Mouse (Mus musculus) kidney, postnatal 0 days (tissue): ENCODE data around the gene Gm3594. TPM values are rescaled to one million over a fixed set of nuclear protein-coding genes. Genes with fewer than 3 reads are reported as not detected.
"Not testable (repeated sequence)": the region's sequence is repeated elsewhere in the genome, so short reads cannot be mapped to it uniquely, and the experiment has no call there.

ENCODE experiments used
- ATAC-seq: fragments of 200-750 bp; cut with Nextera tagmentation; replicated peaks from 2 replicates; pipeline ENCODE4 v1.8.0; 2017; ENCODE audit warnings: low read depth, moderate number of reproducible peaks, moderate TSS enrichment, moderate library complexity; ENCODE audit not compliant: low FRiP score
- DNase-seq: peaks from one replicate; pipeline ENCODE4 v3.0.0-alpha.2; 2016; ENCODE audit warnings: low spot score
- H3K27ac ChIP-seq: fragments of 300-500 bp; sonication (generic); 2 replicates; pipeline ENCODE4 v1.5.1; 2014; ENCODE audit warnings: mild to moderate bottlenecking
- H3K27me3 ChIP-seq: fragments of 300-500 bp; sonication (generic); 2 replicates; pipeline ENCODE4 v1.6.1; 2014; ENCODE audit warnings: low read length, mixed read lengths; ENCODE audit not compliant: insufficient read depth
- H3K36me3 ChIP-seq: fragments of 300-500 bp; sonication (generic); 2 replicates; pipeline ENCODE4 v1.6.1; 2014; ENCODE audit warnings: low read length, mixed read lengths; ENCODE audit not compliant: insufficient read depth
- H3K4me1 ChIP-seq: fragments of 300-500 bp; sonication (generic); replicated peaks from 2 replicates; pipeline ENCODE4 v1.6.1; 2014; ENCODE audit warnings: antibody characterized with exemption, low read length, mixed read lengths; ENCODE audit not compliant: insufficient read depth
- H3K4me2 ChIP-seq: fragments of 300-500 bp; sonication (generic); 2 replicates; pipeline ENCODE4 v1.6.1; 2014; ENCODE audit warnings: mild to moderate bottlenecking, low read length, moderate library complexity, mixed read lengths
- H3K4me3 ChIP-seq: fragments of 300-500 bp; sonication (generic); replicated peaks from 2 replicates; pipeline ENCODE4 v1.5.1; 2014; ENCODE audit warnings: low read depth, low read length
- H3K9ac ChIP-seq: fragments of 300-500 bp; sonication (generic); 2 replicates; pipeline ENCODE4 v1.6.1; 2014; ENCODE audit warnings: low read depth, low read length
- H3K9me3 ChIP-seq: fragments of 300-500 bp; sonication (generic); replicated peaks from 2 replicates; pipeline ENCODE4 v1.6.1; 2016; ENCODE audit warnings: low read length, inconsistent platforms, mixed read lengths
- WGBS: fragments of 180-500 bp; shearing (Covaris S2); extraction: QIAGEN DNeasy Blood & Tissue Kit; methylation state at CpG from one replicate; pipeline ENCODE4 v1.1.7; 2014; 5-methylcytosine and 5-hydroxymethylcytosine counted together
- polyA plus RNA-seq: library from polyadenylated mRNA; unstranded; fragments of >200 nt; fragmentation: Nextera tagmentation; extraction: Ambion mirVana; gene quantifications from 2 replicates; pipeline ENCODE4 v1.2.1, GENCODE M21; 2015

The Gm3594 gene
- not detected in 2 replicates for polyA plus RNA-seq

DNA sequence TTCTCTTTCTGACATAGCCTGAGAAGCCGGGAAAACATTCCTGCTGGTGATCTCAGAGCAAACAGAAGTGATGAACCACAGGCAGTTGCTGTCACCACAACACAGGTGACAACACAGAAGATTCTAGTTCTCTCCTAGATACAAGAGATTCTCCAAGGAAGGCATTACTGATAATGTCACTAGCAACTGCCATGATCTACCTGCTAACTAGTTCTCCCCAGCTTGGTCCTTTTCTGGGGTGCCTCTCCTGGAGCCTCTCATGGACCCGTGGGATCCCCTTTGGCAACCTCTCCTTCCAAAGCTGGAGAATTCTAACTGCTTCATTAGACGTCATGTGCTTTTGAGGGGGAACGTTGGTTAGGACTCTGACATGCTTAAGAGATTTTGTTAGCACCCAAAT is at the start of gene Gm3594:
Gene Gm3594 (minus strand): TSS at position 101 of the 400 bp plus-strand sequence.
- not testable (repeated sequence) for H3K4me2 ChIP-seq, DNase-seq, H3K27ac ChIP-seq, H3K27me3 ChIP-seq, H3K9me3 ChIP-seq, H3K36me3 ChIP-seq, H3K4me3 ChIP-seq, ATAC-seq, H3K4me1 ChIP-seq, H3K9ac ChIP-seq
- no CpG with 5 or more reads among the region's 4 CpGs for WGBS

DNA sequence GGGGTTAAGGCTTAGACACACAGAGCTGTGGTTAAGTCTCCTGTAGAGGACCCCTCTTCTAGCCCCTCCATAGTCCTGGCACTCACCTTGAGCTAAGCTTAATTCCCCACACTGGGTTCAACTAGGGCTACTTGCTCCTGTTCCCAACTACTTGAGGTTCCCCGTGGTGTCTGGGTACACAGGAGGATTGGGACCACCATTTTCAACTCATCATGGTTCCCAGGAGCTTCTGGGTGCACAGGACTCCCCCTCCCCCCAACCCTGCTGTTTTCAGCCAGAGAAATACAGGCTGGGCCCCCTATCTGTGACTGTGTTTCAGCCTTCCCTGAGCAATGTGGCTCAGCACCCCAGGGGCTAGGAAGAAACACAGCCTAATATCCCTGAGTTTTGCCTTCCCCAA is 41.9 kb upstream of the Gm3594 start:
- ATAC-seq, result not testable (repeated sequence)

DNA sequence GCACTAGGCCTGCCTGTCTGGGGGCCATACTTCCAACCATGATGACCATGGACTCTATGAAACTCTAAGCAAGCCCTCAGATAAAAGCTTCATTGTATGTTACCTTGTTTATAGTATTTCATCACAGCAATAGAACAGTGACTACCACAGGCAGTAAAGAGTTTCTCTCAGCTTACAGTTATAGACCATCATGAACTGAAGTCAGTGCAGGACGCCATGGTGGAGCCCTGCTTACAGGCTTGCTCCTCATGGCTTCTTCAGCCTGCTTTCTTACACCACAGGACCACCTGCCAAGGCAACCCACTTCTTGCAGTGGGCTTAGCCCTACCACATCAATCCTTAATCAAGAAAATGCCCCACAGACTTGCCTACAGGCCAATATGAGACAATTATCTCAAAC is 41.1 kb upstream of the Gm3594 start:
- H3K27me3 ChIP-seq, H3K4me2 ChIP-seq, H3K27ac ChIP-seq, DNase-seq, H3K4me1 ChIP-seq, H3K9me3 ChIP-seq, H3K36me3 ChIP-seq, ATAC-seq, H3K4me3 ChIP-seq, H3K9ac ChIP-seq: not testable (repeated sequence)
- no CpG with 5 or more reads among the region's 1 CpGs for WGBS

More for the DNA sequence above, 41.9 kb upstream of the Gm3594 start:
- H3K9ac ChIP-seq, H3K4me3 ChIP-seq, H3K36me3 ChIP-seq, H3K4me1 ChIP-seq, DNase-seq, H3K27ac ChIP-seq, H3K9me3 ChIP-seq, H3K27me3 ChIP-seq, H3K4me2 ChIP-seq: not testable (repeated sequence)
- 47% methylated on average over 1 of the region's 1 CpGs for WGBS

DNA sequence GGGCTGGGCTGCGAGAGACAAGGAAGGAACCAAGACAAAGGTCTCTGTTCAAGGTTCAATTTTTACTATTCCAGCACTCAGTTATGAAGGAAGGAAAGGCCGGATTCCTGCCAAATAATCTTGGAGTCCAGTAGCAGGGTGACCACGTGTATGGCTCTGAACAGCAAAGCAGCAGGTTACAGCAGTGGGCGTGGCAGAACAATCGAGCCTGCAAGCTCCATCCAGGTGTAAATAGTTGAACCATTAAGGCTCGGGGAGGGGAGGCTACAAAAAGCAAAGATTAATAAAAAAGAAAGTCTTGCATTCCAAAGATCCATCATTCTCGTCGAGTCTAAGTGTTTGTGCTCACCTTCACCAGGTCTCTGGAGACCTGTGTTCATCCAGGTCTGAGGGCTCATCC is 37.7 kb upstream of the Gm3594 start:
- H3K9ac ChIP-seq, H3K4me2 ChIP-seq, H3K36me3 ChIP-seq, H3K27me3 ChIP-seq, ATAC-seq, H3K27ac ChIP-seq, H3K4me1 ChIP-seq, DNase-seq, H3K4me3 ChIP-seq, H3K9me3 ChIP-seq: not testable (repeated sequence)
- 76% methylated on average over 7 of the region's 8 CpGs for WGBS

DNA sequence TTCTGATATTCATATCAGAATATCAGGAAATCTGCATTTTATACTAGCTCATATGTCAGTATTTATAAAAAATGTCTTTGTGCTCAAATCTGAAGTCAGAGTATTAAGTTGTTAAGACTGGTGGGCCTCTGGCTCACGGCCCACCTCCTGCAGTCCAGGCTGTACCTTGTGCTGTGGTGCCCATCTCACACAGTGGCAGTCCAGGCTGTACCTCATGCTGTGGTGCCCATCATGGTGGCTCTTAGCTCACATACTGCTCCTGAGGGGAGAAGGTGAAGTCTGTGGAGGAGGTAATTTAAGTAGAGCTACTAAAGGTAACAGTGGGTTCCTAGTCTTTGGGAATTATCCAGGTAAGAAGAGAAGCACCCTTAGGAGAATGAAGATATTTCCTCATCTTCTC is 27.4 kb upstream of the Gm3594 start:
- not testable (repeated sequence) for H3K27ac ChIP-seq, H3K9me3 ChIP-seq, ATAC-seq, H3K4me3 ChIP-seq, H3K4me1 ChIP-seq, DNase-seq, H3K4me2 ChIP-seq, H3K9ac ChIP-seq, H3K27me3 ChIP-seq, H3K36me3 ChIP-seq
- 77% methylated on average over 1 of the region's 1 CpGs for WGBS

DNA sequence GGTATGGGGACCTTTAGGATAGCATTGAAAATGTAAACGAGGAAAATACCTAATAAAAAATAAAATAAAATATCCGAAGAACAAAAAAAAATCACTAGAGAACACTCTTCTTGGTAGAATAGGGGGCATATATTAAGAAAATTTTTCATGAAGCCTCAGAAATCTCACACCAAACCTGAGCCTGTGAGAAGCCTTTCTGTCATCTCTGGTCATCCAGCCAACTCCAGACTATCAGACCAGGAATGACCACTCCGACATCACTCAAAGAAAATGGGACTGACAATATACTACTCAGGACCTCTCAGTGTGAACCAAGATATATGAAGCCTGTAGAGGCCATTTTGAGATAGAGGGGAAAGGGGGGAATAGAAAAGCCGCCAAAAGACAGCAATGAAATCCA is 3.6 kb downstream of the Gm3594 start:
- not testable (repeated sequence) for H3K4me3 ChIP-seq, H3K4me2 ChIP-seq, H3K9ac ChIP-seq, H3K9me3 ChIP-seq, H3K27ac ChIP-seq, DNase-seq, H3K36me3 ChIP-seq, H3K4me1 ChIP-seq, H3K27me3 ChIP-seq, ATAC-seq
- 67% methylated on average over 2 of the region's 4 CpGs for WGBS

DNA sequence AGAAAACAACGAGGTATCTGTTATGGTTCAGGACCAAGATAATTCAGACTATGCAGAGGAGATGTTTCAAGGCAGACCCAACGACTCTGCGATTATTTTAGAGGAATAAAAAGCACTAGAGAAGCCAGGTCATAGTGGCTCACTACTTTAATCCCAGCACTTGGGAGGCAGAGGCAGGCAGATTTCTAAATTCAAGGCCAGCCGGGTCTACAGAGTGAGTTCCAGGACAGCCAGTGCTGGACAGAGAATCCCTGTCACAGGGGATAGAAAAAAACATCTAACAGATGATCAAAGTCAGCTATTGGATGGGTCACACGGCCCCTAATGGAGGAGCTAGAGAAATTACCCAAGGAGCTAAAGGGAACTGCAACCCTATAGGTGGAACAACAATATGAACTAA is 4.2 kb downstream of the Gm3594 start:
- not testable (repeated sequence) for DNase-seq, H3K9ac ChIP-seq, H3K4me1 ChIP-seq, H3K36me3 ChIP-seq, H3K9me3 ChIP-seq, H3K4me3 ChIP-seq, H3K4me2 ChIP-seq, H3K27me3 ChIP-seq, H3K27ac ChIP-seq, ATAC-seq
- 42% methylated on average over 1 of the region's 5 CpGs for WGBS

DNA sequence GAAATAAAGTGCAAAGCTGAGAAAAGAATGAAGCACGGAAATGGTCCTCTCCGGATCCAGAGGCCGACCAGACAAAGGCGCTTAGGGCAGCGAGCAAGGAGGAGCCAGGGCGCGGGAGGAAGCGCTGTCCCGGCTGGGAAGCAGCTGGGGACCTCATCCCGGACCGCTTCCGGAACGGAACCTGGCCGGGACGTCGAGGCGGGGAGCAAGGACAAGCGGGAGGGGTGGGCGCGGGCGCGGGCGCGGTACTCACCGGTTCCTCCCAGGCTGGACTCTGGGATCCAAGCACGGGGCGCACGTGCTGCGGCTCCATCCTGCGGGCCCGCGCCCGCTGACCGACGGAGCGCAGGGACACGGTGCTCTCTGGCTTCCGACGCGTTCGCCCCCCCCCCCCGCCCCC is 17.6 kb downstream of the Gm3594 start:
- H3K9me3 ChIP-seq, H3K27me3 ChIP-seq, H3K4me2 ChIP-seq, H3K36me3 ChIP-seq, H3K27ac ChIP-seq, H3K4me1 ChIP-seq, ATAC-seq, H3K9ac ChIP-seq, H3K4me3 ChIP-seq, DNase-seq: not testable (repeated sequence)
- 11% methylated on average over 6 of the region's 42 CpGs for WGBS

DNA sequence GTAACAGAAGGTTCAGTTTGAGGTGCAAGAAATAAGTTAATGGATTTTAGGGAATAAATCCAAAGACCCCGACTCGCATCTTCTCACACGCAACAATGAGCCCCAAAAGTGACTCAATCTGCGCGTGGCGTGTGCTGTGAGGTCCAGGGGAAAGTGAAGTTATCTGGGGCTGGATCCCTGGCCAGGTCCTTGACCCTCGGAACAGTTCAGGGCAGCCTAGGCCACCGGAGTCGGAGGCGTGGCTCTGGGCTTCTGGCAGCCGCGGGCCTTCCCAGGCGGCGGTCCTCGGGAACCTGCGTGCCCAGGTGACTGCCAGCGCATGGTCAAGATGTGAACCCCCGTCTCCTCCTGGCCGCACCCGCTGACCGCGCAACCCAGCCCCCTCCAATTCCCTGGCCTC is 18.1 kb downstream of the Gm3594 start:
- WGBS, result 19% methylated on average over 15 of the region's 22 CpGs
- not testable (repeated sequence) for H3K27ac ChIP-seq, H3K36me3 ChIP-seq, H3K27me3 ChIP-seq, DNase-seq, H3K9me3 ChIP-seq, H3K9ac ChIP-seq, H3K4me2 ChIP-seq, H3K4me1 ChIP-seq, H3K4me3 ChIP-seq, ATAC-seq

DNA sequence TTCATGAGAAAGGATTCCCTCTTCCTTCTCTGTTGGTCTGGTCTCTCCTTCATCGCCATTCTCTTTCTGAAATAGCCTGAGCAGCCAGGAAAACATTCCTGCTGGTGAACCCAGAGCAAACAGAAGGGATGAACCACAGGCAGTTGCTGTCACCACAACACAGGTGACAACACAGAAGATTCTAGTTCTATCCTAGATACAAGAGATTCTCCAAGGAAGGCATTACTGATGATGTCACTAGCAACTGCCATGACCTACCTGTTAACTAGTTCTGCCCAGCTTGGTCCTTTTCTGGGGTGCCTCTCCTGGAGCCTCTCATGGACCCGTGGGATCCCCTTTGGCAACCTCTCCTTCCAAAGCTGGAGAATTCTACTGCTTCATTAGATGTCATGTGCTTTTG is 32.0 kb downstream of the Gm3594 start, which contains the start of gene Gm3591:
Gene Gm3591 (minus strand): TSS at position 101 of the 400 bp plus-strand sequence.
- not testable (repeated sequence) for H3K4me1 ChIP-seq, H3K9ac ChIP-seq, ATAC-seq, H3K9me3 ChIP-seq, H3K4me3 ChIP-seq, DNase-seq, H3K4me2 ChIP-seq, H3K27ac ChIP-seq, H3K27me3 ChIP-seq, H3K36me3 ChIP-seq
- WGBS, result no CpG with 5 or more reads among the region's 2 CpGs
